Mouse (Mus musculus): ENCODE results near the gene Glyatl3. TPM values are rescaled to one million over a fixed set of nuclear protein-coding genes. Genes with fewer than 3 reads are reported as not detected.

The Glyatl3 gene
- not detected for total RNA-seq (2023)

GRCm38 (mm10) chr17:40914250-40914649 lies at the start of gene Glyatl3:
TSS of gene Glyatl3 (minus strand) at chr17:40914350.

GRCm38 (mm10) chr17:40934420-40935231 lies 20.5 kb upstream of the Glyatl3 start, which contains the start of the genes Mut and Cenpq:
TSS of gene Mut (plus strand) at chr17:40934685.
TSS of gene Cenpq (minus strand) at chr17:40935047.

GRCm38 (mm10) chr17:40879924-40880691 lies 34.0 kb downstream of the Glyatl3 start, which contains the start of gene 9130008F23Rik:
TSS of gene 9130008F23Rik (minus strand) at chr17:40880559.

Other genes with a start within 250 kb of the Glyatl3 start
- not detected for gene Esp1, start 187.2 kb downstream of the Glyatl3 start, total RNA-seq (2023)
- gene Crisp2, start 107.3 kb downstream of the Glyatl3 start, total RNA-seq (2023) = not detected
- 10 to 100 TPM; 13.9 to 22.8 TPM for gene Rhag, start 103.2 kb downstream of the Glyatl3 start, total RNA-seq (2023)
- gene 9130008F23Rik, start 33.8 kb downstream of the Glyatl3 start, total RNA-seq (2023) = under 1 TPM in 1 of 2 experiments, not detected in 1; 0.92 TPM
- 10 to 100 TPM in 1 of 2 experiments, 1 to 10 TPM in 1; 9.7 to 11.6 TPM for gene Mut, start 20.3 kb upstream of the Glyatl3 start, total RNA-seq (2023)
- 10 to 100 TPM; 19.4 to 20.7 TPM for gene Cenpq, start 20.7 kb upstream of the Glyatl3 start, total RNA-seq (2023)